Mouse (Mus musculus) embryonic facial prominence, embryonic 12.5 days (tissue): ENCODE results near the gene Vav2. TPM values are rescaled to one million over a fixed set of nuclear protein-coding genes. Genes with fewer than 3 reads are reported as not detected.

Experiments used
- ATAC-seq: fragments of 200-750 bp; cut with Nextera tagmentation; 2 replicates; pipeline ENCODE4 v1.8.0; 2017; ENCODE audit not compliant: insufficient number of reproducible peaks, insufficient read depth, low FRiP score, low TSS enrichment
- H3K27ac ChIP-seq: fragments of 300-500 bp; sonication (generic); 2 replicates; pipeline ENCODE4 v1.5.1; 2016; ENCODE audit warnings: mild to moderate bottlenecking
- H3K27me3 ChIP-seq: fragments of 300-500 bp; sonication (generic); 2 replicates; pipeline ENCODE4 v1.6.1; 2016; ENCODE audit warnings: mild to moderate bottlenecking, moderate library complexity
- H3K36me3 ChIP-seq: fragments of 300-500 bp; sonication (generic); 2 replicates; pipeline ENCODE4 v1.6.1; 2016; ENCODE audit warnings: mild to moderate bottlenecking
- H3K4me1 ChIP-seq: fragments of 300-500 bp; sonication (generic); 2 replicates; pipeline ENCODE4 v1.6.1; 2016
- H3K4me2 ChIP-seq: fragments of 300-500 bp; sonication (generic); replicated peaks from 2 replicates; pipeline ENCODE4 v1.6.1; 2016; ENCODE audit warnings: mild to moderate bottlenecking, moderate library complexity
- H3K4me3 ChIP-seq: fragments of 300-500 bp; sonication (generic); 2 replicates; pipeline ENCODE4 v1.5.1; 2016; ENCODE audit warnings: mild to moderate bottlenecking
- H3K9ac ChIP-seq: fragments of 300-500 bp; sonication (generic); 2 replicates; pipeline ENCODE4 v1.6.1; 2016; ENCODE audit warnings: mild to moderate bottlenecking, moderate library complexity
- H3K9me3 ChIP-seq: fragments of 300-500 bp; sonication (generic); 2 replicates; pipeline ENCODE4 v1.6.1; 2016; ENCODE audit warnings: mild to moderate bottlenecking, moderate library complexity
- WGBS: fragments of 180-500 bp; shearing (Covaris S2); methylation state at CpG from one replicate; pipeline ENCODE4 v1.1.7; 2016; 5-methylcytosine and 5-hydroxymethylcytosine counted together
- polyA plus RNA-seq: library from polyadenylated mRNA; unstranded; fragments of >200 nt; fragmentation: Nextera tagmentation; extraction: Ambion mirVana; gene quantifications from 2 replicates; pipeline ENCODE4 v1.2.1, GENCODE M21; 2016

The Vav2 gene
- polyA plus RNA-seq = 9.0 and 9.8 TPM in 2 replicates

- H3K27ac ChIP-seq = peak within 1 kb of the TSS; percentile 81
- no peaks in the 10 kb centered on the region for H3K36me3 ChIP-seq
- H3K9ac ChIP-seq = peak within 1 kb of the TSS; percentile 85
- under 1% methylated on average over 57 of the region's 58 CpGs for WGBS
- H3K4me3 ChIP-seq = peak within 1 kb of the TSS; percentile 79
- H3K9me3 ChIP-seq = no peaks in the 10 kb centered on the region
- H3K4me1 ChIP-seq = peaks cover 35% of the 10 kb centered on the region
- H3K27me3 ChIP-seq = no peaks in the 10 kb centered on the region
- ATAC-seq = peak; percentile 84
- H3K4me2 ChIP-seq = peak within 1 kb of the TSS; percentile 93
Measured at GRCm38 (mm10) chr2:27426855-27427457, at the start of gene Vav2. Vav2 (minus strand) TSS chr2:27427033.

- H3K27ac ChIP-seq = peak overlapping the region; percentile 98
- WGBS = under 1% methylated on average over 96 of the region's 96 CpGs
- peak overlapping the region; percentile 98 for H3K4me2 ChIP-seq
- peak; percentile 99 for ATAC-seq
- no peaks in the 10 kb centered on the region for H3K27me3 ChIP-seq
- peaks cover 47% of the 10 kb centered on the region for H3K4me1 ChIP-seq
- peak overlapping the region; percentile 79 for H3K4me3 ChIP-seq
- no peaks in the 10 kb centered on the region for H3K9me3 ChIP-seq
- H3K36me3 ChIP-seq = peaks cover 8% of the 10 kb centered on the region
- H3K9ac ChIP-seq = peak overlapping the region; percentile 91
Measured at GRCm38 (mm10) chr2:27475495-27476302, 48.9 kb upstream of the Vav2 start.

- Histone ChIP-seq H3K9ac (peak overlapping the region; percentile 91), H3K9me3 (no peaks in the 10 kb centered on the region), H3K4me2 (peak overlapping the region; percentile 98), H3K4me1 (peaks cover 54% of the 10 kb centered on the region), H3K4me3 (peak overlapping the region; percentile 79), H3K36me3 (peaks cover 8% of the 10 kb centered on the region), H3K27ac (peak overlapping the region; percentile 98), H3K27me3 (no peaks in the 10 kb centered on the region)
- WGBS = under 1% methylated on average over 82 of the region's 84 CpGs
- ATAC-seq = peak; percentile 20; the same call in 1 of the 2 replicates
Measured at GRCm38 (mm10) chr2:27474621-27475484, 48.0 kb upstream of the Vav2 start.

GRCm38 (mm10) chr2:27473911-27474310 lies 47.1 kb upstream of the Vav2 start:
- WGBS = 17% methylated on average over 4 of the region's 4 CpGs
- Histone ChIP-seq H3K9me3 (no peaks in the 10 kb centered on the region), H3K4me3 (peak overlapping the region; percentile 79), H3K27ac (no peak overlapping the region), H3K9ac (peak overlapping the region; percentile 91), H3K4me1 (peaks cover 63% of the 10 kb centered on the region), H3K27me3 (no peaks in the 10 kb centered on the region), H3K4me2 (peak overlapping the region; percentile 98), H3K36me3 (peaks cover 8% of the 10 kb centered on the region)
- no peak for ATAC-seq

GRCm38 (mm10) chr2:27473061-27473765 lies 46.4 kb upstream of the Vav2 start:
- WGBS = 63% methylated on average over 7 of the region's 7 CpGs
- H3K27me3 ChIP-seq = no peaks in the 10 kb centered on the region
- H3K36me3 ChIP-seq = peaks cover 10% of the 10 kb centered on the region
- peak overlapping the region; percentile 91 for H3K9ac ChIP-seq
- no peak overlapping the region for H3K27ac ChIP-seq
- H3K4me1 ChIP-seq = peaks cover 63% of the 10 kb centered on the region
- peak overlapping the region; percentile 79 for H3K4me3 ChIP-seq
- H3K4me2 ChIP-seq = peak overlapping the region; percentile 98
- no peak for ATAC-seq
- H3K9me3 ChIP-seq = no peaks in the 10 kb centered on the region

GRCm38 (mm10) chr2:27471170-27471584 lies 44.3 kb upstream of the Vav2 start:
- peaks cover 25% of the 10 kb centered on the region for H3K36me3 ChIP-seq
- H3K4me2 ChIP-seq = no peak overlapping the region
- no peaks in the 10 kb centered on the region for H3K9me3 ChIP-seq
- peaks cover 52% of the 10 kb centered on the region for H3K4me1 ChIP-seq
- H3K27me3 ChIP-seq = no peaks in the 10 kb centered on the region
- H3K9ac ChIP-seq = no peak overlapping the region
- ATAC-seq = no peak
- H3K4me3 ChIP-seq = no peak overlapping the region
- H3K27ac ChIP-seq = no peak overlapping the region

GRCm38 (mm10) chr2:27470535-27470934 lies 43.7 kb upstream of the Vav2 start:
- H3K9ac ChIP-seq = no peak overlapping the region
- no peak overlapping the region for H3K4me2 ChIP-seq
- H3K4me1 ChIP-seq = peaks cover 52% of the 10 kb centered on the region
- 90% methylated on average over 2 of the region's 2 CpGs for WGBS
- peaks cover 31% of the 10 kb centered on the region for H3K36me3 ChIP-seq
- no peaks in the 10 kb centered on the region for H3K27me3 ChIP-seq
- H3K4me3 ChIP-seq = no peak overlapping the region
- ATAC-seq = no peak
- H3K9me3 ChIP-seq = no peaks in the 10 kb centered on the region
- H3K27ac ChIP-seq = no peak overlapping the region

GRCm38 (mm10) chr2:27469991-27470355 lies 43.1 kb upstream of the Vav2 start:
- Histone ChIP-seq H3K4me3 (no peak overlapping the region), H3K27me3 (no peaks in the 10 kb centered on the region), H3K9me3 (no peaks in the 10 kb centered on the region), H3K4me1 (peaks cover 52% of the 10 kb centered on the region), H3K9ac (no peak overlapping the region), H3K36me3 (peaks cover 31% of the 10 kb centered on the region), H3K4me2 (no peak overlapping the region), H3K27ac (no peak overlapping the region)
- no peak for ATAC-seq
- WGBS = 72% methylated on average over 3 of the region's 3 CpGs

GRCm38 (mm10) chr2:27469292-27469990 lies 42.6 kb upstream of the Vav2 start:
- Histone ChIP-seq H3K27me3 (no peaks in the 10 kb centered on the region), H3K4me2 (no peak overlapping the region), H3K9me3 (no peaks in the 10 kb centered on the region), H3K27ac (no peak overlapping the region), H3K36me3 (peaks cover 36% of the 10 kb centered on the region), H3K4me1 (peaks cover 52% of the 10 kb centered on the region), H3K9ac (no peak overlapping the region), H3K4me3 (no peak overlapping the region)
- WGBS = 67% methylated on average over 4 of the region's 4 CpGs
- ATAC-seq = no peak

GRCm38 (mm10) chr2:27462901-27463300 lies 36.1 kb upstream of the Vav2 start:
- no peak for ATAC-seq
- no peak overlapping the region for H3K9ac ChIP-seq
- H3K36me3 ChIP-seq = peaks cover 87% of the 10 kb centered on the region
- H3K27ac ChIP-seq = no peak overlapping the region
- no peak overlapping the region for H3K4me2 ChIP-seq
- 87% methylated on average over 4 of the region's 4 CpGs for WGBS
- no peaks in the 10 kb centered on the region for H3K27me3 ChIP-seq
- no peaks in the 10 kb centered on the region for H3K9me3 ChIP-seq
- no peaks in the 10 kb centered on the region for H3K4me1 ChIP-seq
- H3K4me3 ChIP-seq = no peak overlapping the region
